Mouse (Mus musculus) liver, embryonic 18 days (tissue): ENCODE data around the gene Gps2. TPM values are rescaled to one million over a fixed set of nuclear protein-coding genes. Genes with fewer than 3 reads are reported as not detected.

Experiments
- polyA plus RNA-seq: library from polyadenylated mRNA; depleted of rRNA; stranded (reverse); fragments of >200 nt; gene quantifications from 2 replicates; pipeline ENCODE4 v1.2.3, GENCODE M21; 2012; rRNA removed

Gps2 gene
- 43.2 and 45.2 TPM in 2 replicates for polyA plus RNA-seq

DNA sequence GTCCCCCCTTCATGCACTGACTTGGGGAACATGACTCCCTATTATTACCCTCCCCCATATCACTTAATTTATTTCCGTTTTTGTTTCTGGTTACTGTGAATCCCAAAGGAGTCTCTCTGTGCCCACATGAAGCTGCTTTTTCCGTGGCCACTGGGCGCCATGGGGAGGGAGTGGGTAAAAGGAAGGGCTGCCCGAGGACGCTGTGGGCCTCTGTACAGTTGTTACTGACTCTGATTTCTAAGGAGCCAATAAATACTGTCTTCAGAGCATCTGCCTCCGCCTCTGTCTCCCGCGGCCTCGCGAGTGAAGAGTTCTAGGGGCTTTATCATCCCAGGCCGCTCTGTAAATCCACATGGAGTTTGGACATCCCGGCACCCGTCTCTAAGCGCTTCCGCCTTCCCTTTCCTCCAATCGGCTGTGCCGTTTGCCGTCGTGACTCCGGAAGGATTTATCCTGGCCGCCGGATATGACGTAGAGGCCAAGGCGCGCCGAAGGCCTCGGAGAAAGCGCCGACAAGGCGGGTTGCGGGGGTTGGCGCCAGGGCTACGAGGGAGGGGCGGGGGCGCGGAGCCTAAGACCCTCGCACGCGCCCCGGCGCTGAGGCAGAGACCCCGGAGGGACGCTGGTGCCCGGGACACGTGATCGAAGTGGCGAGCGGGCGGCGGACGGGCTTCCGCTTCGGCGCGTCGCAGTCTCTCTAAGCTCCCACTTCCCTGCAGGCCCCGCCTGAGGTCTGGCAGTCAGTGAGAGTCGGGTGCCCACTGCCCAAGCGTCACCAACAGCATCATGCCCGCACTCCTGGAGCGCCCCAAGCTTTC, at the start of gene Gps2:
Gene Gps2, plus strand, starts transcription at position 335 of the 818 bp plus-strand sequence.

GRCm38 (mm10) chr11:69877878-69878277, 35.8 kb upstream of the Gps2 start, which contains the start of gene Tmem95:
Gene Tmem95 (minus strand): TSS chr11:69878018.

GRCm38 (mm10) chr11:69880853-69881603, 32.7 kb upstream of the Gps2 start, which contains the start of gene Kctd11:
Gene Kctd11 (minus strand): TSS chr11:69881406.

GRCm38 (mm10) chr11:69895291-69895690, 18.4 kb upstream of the Gps2 start, which contains the start of gene Acap1:
Gene Acap1 (minus strand): TSS chr11:69895539.

DNA sequence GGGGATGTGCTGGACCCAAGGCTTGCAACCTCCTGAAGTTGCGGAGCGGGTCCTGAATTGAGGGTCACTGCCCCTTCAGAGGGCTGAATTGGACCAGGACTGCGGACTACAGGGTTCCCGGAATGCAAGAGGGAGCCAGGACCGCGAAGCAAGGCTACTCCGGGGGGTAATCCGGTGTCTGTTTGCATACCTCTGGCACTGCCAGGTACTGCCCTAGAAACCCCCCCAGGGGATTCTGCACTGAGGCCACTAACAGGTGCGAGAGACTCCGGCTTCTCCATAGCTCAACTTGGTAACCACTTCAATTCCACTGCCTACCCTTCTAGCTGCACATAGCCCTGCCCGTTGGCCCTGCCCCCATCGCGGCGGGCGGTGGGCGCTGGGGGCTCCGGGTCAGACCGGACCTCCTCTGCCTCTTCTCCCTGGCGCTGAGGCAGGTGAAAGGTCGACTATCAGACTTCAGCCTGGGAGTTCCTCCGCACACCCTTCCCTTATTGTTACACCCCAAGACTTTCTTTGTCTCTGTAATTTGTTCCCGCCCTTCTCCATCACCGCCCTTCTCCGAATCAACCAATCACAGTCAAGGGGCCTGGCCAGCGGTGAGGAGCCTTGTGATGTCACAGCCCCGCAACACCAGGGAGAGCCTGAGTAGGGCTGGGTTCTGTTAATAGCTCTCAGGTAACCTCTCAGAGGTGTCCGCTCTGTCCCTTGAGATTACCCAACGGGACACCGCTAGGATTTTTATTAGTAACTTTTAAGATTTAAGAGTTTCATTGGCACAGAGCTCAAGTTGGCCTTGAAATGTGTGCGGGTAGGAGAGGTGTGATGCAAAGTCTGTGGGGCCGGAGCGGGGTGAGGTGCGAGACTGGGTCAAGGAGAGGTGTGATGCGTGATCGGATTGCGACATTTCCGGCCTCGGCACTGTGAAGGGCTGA, 12.9 kb upstream of the Gps2 start, which contains the start of the genes 2810408A11Rik and Neurl4:
Gene 2810408A11Rik, minus strand, starts transcription at position 517 of the 935 bp plus-strand sequence.
Gene Neurl4, plus strand, starts transcription at position 602 of the 935 bp plus-strand sequence.

GRCm38 (mm10) chr11:69921114-69922011, 7.7 kb downstream of the Gps2 start, which contains the start of gene Eif5a:
Gene Eif5a (minus strand): TSS chr11:69921958.

DNA sequence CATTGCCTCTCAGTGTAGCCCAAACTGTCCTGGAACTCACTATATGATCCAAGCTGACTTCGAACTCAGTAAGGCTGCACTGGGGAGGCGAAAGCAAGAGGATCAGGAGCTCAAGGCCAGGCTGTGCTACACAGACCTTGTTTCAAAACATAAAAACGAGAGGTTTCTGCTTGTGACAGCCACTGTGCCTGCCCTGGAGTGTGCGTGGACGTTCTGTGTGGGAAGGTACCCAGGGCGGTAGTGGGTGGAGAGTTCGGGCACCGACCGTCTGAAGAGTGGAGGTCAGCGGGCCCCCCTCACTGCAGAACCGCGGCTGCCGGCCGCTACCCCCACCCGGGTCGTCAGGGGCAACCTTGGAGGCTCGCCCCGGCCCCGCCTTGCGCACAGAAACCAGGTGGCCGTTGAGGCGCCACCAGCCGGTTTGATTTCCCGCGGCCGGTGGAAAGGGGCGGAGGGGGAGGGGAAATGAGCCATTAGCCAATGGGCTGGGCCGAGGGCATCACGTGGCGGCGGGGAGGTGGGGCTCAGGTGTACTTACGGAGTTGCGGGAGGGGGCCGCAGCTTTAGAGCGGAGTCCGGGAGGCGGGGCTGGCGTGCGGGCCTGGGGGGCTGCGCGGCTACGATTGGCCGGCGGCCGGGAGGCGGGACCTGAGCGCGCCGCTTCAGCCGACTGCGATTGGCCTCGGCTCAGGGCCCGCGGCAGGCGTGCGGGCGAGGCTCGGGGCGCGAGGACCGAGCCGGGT, 21.6 kb downstream of the Gps2 start, which contains the start of gene Ybx2:
Gene Ybx2, plus strand, starts transcription at position 660 of the 743 bp plus-strand sequence.

DNA sequence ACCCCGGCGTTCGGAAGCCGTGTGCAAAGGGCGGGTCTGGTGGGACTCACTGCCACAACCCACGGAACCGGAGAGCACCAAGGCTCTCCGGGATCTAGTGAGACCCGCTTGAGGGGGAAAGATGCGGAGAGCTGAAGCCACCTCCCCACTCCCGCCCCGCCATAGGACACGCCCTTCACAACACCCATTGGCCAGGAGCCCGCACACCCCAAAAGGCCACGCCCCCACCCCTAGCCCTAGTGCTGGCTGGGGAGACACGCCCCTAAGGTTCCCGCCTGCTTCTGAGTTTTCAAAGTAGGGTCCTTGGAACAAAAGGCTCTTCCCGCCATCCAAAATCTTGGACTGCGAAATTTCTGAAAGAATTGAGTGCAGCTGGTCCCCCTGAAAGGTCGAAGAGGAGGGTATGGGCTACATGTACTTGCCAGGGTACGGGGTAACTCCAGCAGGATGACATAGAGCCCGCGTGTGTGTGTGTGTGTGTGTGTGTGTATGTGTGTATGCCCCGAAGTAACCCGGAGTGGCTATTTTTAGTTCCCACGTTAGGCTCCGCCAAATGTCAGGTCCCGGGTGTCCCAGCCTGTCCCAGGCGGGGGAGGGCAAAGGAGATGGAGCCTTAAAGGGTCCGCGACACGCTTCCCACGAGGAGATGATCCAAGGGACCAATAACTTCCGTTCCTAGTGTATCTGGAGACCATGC, 34.5 kb downstream of the Gps2 start, which contains the start of gene Slc2a4:
Gene Slc2a4, minus strand, starts transcription at position 123 of the 697 bp plus-strand sequence.

DNA sequence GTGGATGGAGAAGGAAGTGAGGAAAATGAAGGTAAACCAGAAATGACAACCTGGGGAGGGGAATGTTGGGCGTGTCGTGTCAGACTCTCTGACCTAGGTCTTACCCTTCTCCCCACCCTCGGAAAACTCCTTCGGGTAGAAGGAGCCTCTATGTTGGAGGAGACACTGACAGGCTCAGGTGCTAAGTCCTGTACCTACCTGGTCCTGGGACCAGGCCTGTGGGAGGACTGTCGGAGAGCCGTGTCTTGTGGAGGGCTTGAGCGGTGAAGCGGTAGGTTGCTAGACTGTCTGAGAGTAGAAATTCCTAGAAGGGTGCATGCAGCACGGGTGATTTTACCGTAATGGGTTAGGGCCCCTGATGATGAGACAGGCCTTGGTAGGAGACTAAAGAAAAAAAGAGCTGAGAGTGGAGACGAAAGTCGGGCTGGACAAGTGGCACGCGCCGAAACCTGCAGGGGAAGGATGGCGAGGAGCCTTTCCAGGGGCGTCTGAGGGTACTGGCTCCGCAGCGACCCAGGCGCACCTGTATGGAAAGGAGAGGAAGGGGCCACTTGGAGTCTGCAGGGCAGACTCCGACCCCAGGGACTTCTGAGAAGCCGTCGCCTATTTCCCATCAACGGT, 51.1 kb downstream of the Gps2 start, which contains the start of gene Cldn7:
Gene Cldn7, plus strand, starts transcription at position 130 of the 621 bp plus-strand sequence.

Other genes with a start within 250 kb of the Gps2 start
- 14.8 and 16.0 TPM in 2 replicates for gene Cd68, start 247.7 kb upstream of the Gps2 start, polyA plus RNA-seq
- gene Eif4a1, start 241.5 kb upstream of the Gps2 start, polyA plus RNA-seq, result 330 and 348 TPM in 2 replicates
- 37.6 and 40.5 TPM in 2 replicates for gene Senp3, start 231.8 kb upstream of the Gps2 start, polyA plus RNA-seq
- 0.54 and 0.78 TPM in 2 replicates for gene Tnfsf13, start 228.1 kb upstream of the Gps2 start, polyA plus RNA-seq
- gene Tnfsf12, start 218.0 kb upstream of the Gps2 start, polyA plus RNA-seq, result 4.4 and 4.8 TPM in 2 replicates
- 0.96 and 1.1 TPM in 2 replicates for gene Tnfsfm13, start 217.8 kb upstream of the Gps2 start, polyA plus RNA-seq
- 5.5 and 8.0 TPM in 2 replicates for gene Polr2a, start 155.3 kb upstream of the Gps2 start, polyA plus RNA-seq
- 0.02 TPM in 1 of 2 replicates, not detected in the other for gene Slc35g3, start 151.9 kb upstream of the Gps2 start, polyA plus RNA-seq
- gene Zbtb4, start 148.0 kb upstream of the Gps2 start, polyA plus RNA-seq, result 2.3 and 2.8 TPM in 2 replicates
- gene Chrnb1, start 117.9 kb upstream of the Gps2 start, polyA plus RNA-seq, result 1.3 and 1.6 TPM in 2 replicates
- gene Fgf11, start 112.0 kb upstream of the Gps2 start, polyA plus RNA-seq, result 0.43 and 0.58 TPM in 2 replicates
- 1.2 and 1.6 TPM in 2 replicates for gene Tmem102, start 108.3 kb upstream of the Gps2 start, polyA plus RNA-seq
- gene Gm39566, start 98.6 kb upstream of the Gps2 start, polyA plus RNA-seq, result not detected in 2 replicates
- not detected in 2 replicates for gene Spem2, start 95.4 kb upstream of the Gps2 start, polyA plus RNA-seq
- gene Spem1, start 91.7 kb upstream of the Gps2 start, polyA plus RNA-seq, result not detected in 2 replicates
- gene Nlgn2, start 76.1 kb upstream of the Gps2 start, polyA plus RNA-seq, result 2.2 and 3.1 TPM in 2 replicates
- gene Tmem256, start 75.4 kb upstream of the Gps2 start, polyA plus RNA-seq, result 227 and 300 TPM in 2 replicates
- 19.8 and 22.6 TPM in 2 replicates for gene Plscr3, start 67.5 kb upstream of the Gps2 start, polyA plus RNA-seq
- gene Tnk1, start 55.2 kb upstream of the Gps2 start, polyA plus RNA-seq, result 0.49 and 0.73 TPM in 2 replicates
- gene Tmem95, start 35.9 kb upstream of the Gps2 start, polyA plus RNA-seq, result not detected in 2 replicates
- 1.2 TPM in 2 replicates for gene Kctd11, start 32.5 kb upstream of the Gps2 start, polyA plus RNA-seq
- 7.9 and 10.7 TPM in 2 replicates for gene Acap1, start 18.3 kb upstream of the Gps2 start, polyA plus RNA-seq
- gene 2810408A11Rik, start 12.9 kb upstream of the Gps2 start, polyA plus RNA-seq, result 0.36 and 0.38 TPM in 2 replicates
- 11.4 and 13.4 TPM in 2 replicates for gene Neurl4, start 12.8 kb upstream of the Gps2 start, polyA plus RNA-seq
- 578 and 620 TPM in 2 replicates for gene Eif5a, start 8.1 kb downstream of the Gps2 start, polyA plus RNA-seq
- gene Ybx2, start 21.9 kb downstream of the Gps2 start, polyA plus RNA-seq, result 0.08 and 0.42 TPM in 2 replicates
- gene Slc2a4, start 34.3 kb downstream of the Gps2 start, polyA plus RNA-seq, result 8.7 and 9.0 TPM in 2 replicates
- gene Cldn7, start 50.9 kb downstream of the Gps2 start, polyA plus RNA-seq, result 3.2 and 4.8 TPM in 2 replicates
- 23.5 and 24.9 TPM in 2 replicates for gene Ctdnep1, start 67.3 kb downstream of the Gps2 start, polyA plus RNA-seq
- 34.3 and 36.0 TPM in 2 replicates for gene Elp5, start 68.6 kb downstream of the Gps2 start, polyA plus RNA-seq
- 191 and 207 TPM in 2 replicates for gene Gabarap, start 77.3 kb downstream of the Gps2 start, polyA plus RNA-seq
- gene Phf23, start 81.9 kb downstream of the Gps2 start, polyA plus RNA-seq, result 15.0 and 15.6 TPM in 2 replicates
- gene Dvl2, start 86.7 kb downstream of the Gps2 start, polyA plus RNA-seq, result 4.2 and 4.6 TPM in 2 replicates
- 164 and 167 TPM in 2 replicates for gene Acadvl, start 101.5 kb downstream of the Gps2 start, polyA plus RNA-seq
- 1.6 and 2.3 TPM in 2 replicates for gene Dlg4, start 103.1 kb downstream of the Gps2 start, polyA plus RNA-seq
- 170 and 192 TPM in 2 replicates for gene Asgr1, start 140.2 kb downstream of the Gps2 start, polyA plus RNA-seq
- 46.4 and 50.4 TPM in 2 replicates for gene Asgr2, start 178.8 kb downstream of the Gps2 start, polyA plus RNA-seq
- 1.3 and 1.7 TPM in 2 replicates for gene Mgl2, start 216.4 kb downstream of the Gps2 start, polyA plus RNA-seq
- gene Clec10a, start 242.3 kb downstream of the Gps2 start, polyA plus RNA-seq, result 0.45 and 0.84 TPM in 2 replicates